ENCODE assay signal across 8 mouse cellular contexts in genomic region chr13:49214454-49214853, GRCm38 (mm10). TPM values are rescaled to one million over a fixed set of nuclear protein-coding genes. Genes with fewer than 3 reads are reported as not detected.
DNase-seq lines count a peak whose midpoint lies in the region.

No protein-coding gene starts in this region.

- DNase-seq in heart, adult 11 months: peak; percentile 93
- no peak for DNase-seq in heart, postnatal 4 days
- DNase-seq in retina, postnatal 1 day: peak; percentile 55
- DNase-seq in retina, embryonic 14.5 days (ENCODE audit: low spot score): no peak
- peak; percentile 25 for DNase-seq in induced T-regulatory cell, adult 2 months (ENCODE audit: low read depth)
- DNase-seq in embryo, embryonic 10.5 days (ENCODE audit: low spot score): no peak
- DNase-seq in kidney, postnatal 25 days: no peak
- DNase-seq in embryo, embryonic 11 days: no peak

RNA-seq across cellular contexts. Expression of gene Card19, which starts 1.4 kb away (rescaled TPM):
- total RNA-seq in heart, postnatal 4 days (2021): 100 to 1,000 TPM; 103 to 108 TPM

RNA-seq across cellular contexts. Expression of gene Ninj1, which starts 27.2 kb away (rescaled TPM):
- total RNA-seq in heart, postnatal 4 days (2021): 10 to 100 TPM; 51.3 to 53.5 TPM

RNA-seq across cellular contexts. Expression of gene Susd3, which starts 34.1 kb away (rescaled TPM):
- total RNA-seq in heart, postnatal 4 days (2021): under 1 TPM; 0.43 to 0.68 TPM

Comparison
In these comparisons a context has a peak if more than half of its experiments do, and no peak if none do; other contexts are left out.
1. DNase-seq: peak in heart, adult 11 months (single experiment), retina, postnatal 1 day (single experiment) and induced T-regulatory cell, adult 2 months (single experiment); none in heart, postnatal 4 days (single experiment), retina, embryonic 14.5 days (single experiment), embryo, embryonic 10.5 days (single experiment), kidney, postnatal 25 days (0 of 2) and embryo, embryonic 11 days (single experiment).